ENCODE assay signal across 8 mouse cellular contexts in the genomic region with DNA sequence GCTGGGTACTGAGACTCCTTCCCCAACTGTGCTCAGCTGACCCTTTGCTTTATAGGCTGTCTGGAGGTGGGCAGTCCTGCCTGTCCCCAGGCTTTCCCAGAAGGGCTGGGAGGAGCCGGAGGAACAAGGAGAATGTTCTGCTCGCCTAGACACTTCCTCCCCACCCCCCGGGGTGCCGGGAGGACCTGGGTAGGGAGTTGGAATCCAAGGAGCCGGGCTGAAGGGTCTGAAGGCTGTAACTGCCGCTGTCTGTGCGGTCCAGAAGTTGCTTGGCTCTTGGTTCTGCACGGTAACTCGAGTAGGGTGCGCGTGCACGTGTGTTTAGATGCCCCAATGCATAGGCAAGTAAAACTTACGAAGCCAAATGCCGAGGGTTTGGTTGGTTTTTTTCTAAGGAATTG.
A peak's percentile ranks its signal among the peaks of the same experiment; 100 is the strongest.
DNase-seq lines count a peak whose midpoint lies in the region; ATAC-seq and TF ChIP-seq lines count a peak whose summit lies in the region.

No protein-coding gene starts in this region.

- H3K27me3 ChIP-seq in kidney, adult 2 months (replicated peaks; ENCODE audit: control insufficient read depth, insufficient read depth, low read length), result no peaks in the 10 kb centered on the region
- no peaks in the 10 kb centered on the region for H3K27me3 ChIP-seq in lung, embryonic 16.5 days (ENCODE audit: control insufficient read depth, insufficient read depth, low read depth, low read length)

- peak overlapping the region; percentile 92 for H3K27ac ChIP-seq in kidney, adult 2 months (ENCODE audit: insufficient read depth, low read depth, low read length)
- H3K27ac ChIP-seq in lung, embryonic 16.5 days (ENCODE audit: low read length), result peak overlapping the region; percentile 93

- H3K4me2 ChIP-seq in lung, embryonic 16.5 days (ENCODE audit: low read depth, low read length), result peak overlapping the region; percentile 61

- peak; percentile 10 to 18 for DNase-seq in left cerebral cortex, postnatal 25 days (ENCODE audit: low spot score in 2 of 2)
- DNase-seq in left cerebral cortex, adult 11 months (ENCODE audit: low spot score), result no peak
- DNase-seq in embryo, embryonic 10.5 days (ENCODE audit: low spot score), result peak; percentile 69
- DNase-seq in heart, adult 18-20 months, result peak; percentile 71 to 75
- peak; percentile 91 for DNase-seq in kidney, adult 2 months
- DNase-seq in retina, embryonic 14.5 days (ENCODE audit: low spot score), result peak; percentile 29
- DNase-seq in urinary bladder, postnatal 36 days (ENCODE audit: low spot score in 2 of 2), result peak; percentile 56 to 58

- ATAC-seq in lung, embryonic 16.5 days (ENCODE audit: low read depth), result peak; percentile 52

- H3K9ac ChIP-seq in lung, embryonic 16.5 days (ENCODE audit: low read length), result peak overlapping the region; percentile 61

- no peaks in the 10 kb centered on the region for H3K9me3 ChIP-seq in lung, embryonic 16.5 days (ENCODE audit: control insufficient read depth, low read length)

- 2% methylated on average over 14 of the region's 14 CpGs for WGBS in kidney, adult 2 months
- WGBS in lung, embryonic 16.5 days, result 3% methylated on average over 14 of the region's 14 CpGs

- H3K4me1 ChIP-seq in kidney, adult 2 months (ENCODE audit: control insufficient read depth, insufficient read depth, low read length), result peaks cover 24% of the 10 kb centered on the region
- H3K4me1 ChIP-seq in lung, embryonic 16.5 days (replicated peaks; ENCODE audit: control insufficient read depth, insufficient read depth, low read length), result peaks cover 45% of the 10 kb centered on the region

- no peak for TF ChIP-seq POLR2A in kidney, adult 2 months (IDR thresholded peaks at IDR 0.05; ENCODE audit: low read depth, low read length)

- H3K36me3 ChIP-seq in kidney, adult 2 months (ENCODE audit: control insufficient read depth, insufficient read depth, low read length), result no peaks in the 10 kb centered on the region
- no peaks in the 10 kb centered on the region for H3K36me3 ChIP-seq in lung, embryonic 16.5 days (ENCODE audit: control insufficient read depth, insufficient read depth, low read length)

- H3K4me3 ChIP-seq in kidney, adult 2 months (ENCODE audit: insufficient read depth, low read depth, low read length), result peak overlapping the region; percentile 30
- H3K4me3 ChIP-seq in lung, embryonic 16.5 days (ENCODE audit: low read length), result peak overlapping the region; percentile 39

- intact Hi-C loops in left cerebral cortex, postnatal 25 days (cut with DNase I), result no loop called here

- no peak for TF ChIP-seq CTCF in kidney, adult 2 months (conservative IDR thresholded peaks at IDR 0.05; ENCODE audit: insufficient read depth, insufficient read length, low read depth, low read length)
